Mouse (Mus musculus) erythroblast, embryonic 14.5 days (primary cell): ENCODE measurements around the gene Gm13271.

ENCODE experiments used
- GATA1 ChIP-seq: IDR thresholded peaks from 2 replicates; pipeline ENCODE4 v1.6.1; 2012; ENCODE audit warnings: low read length, inconsistent platforms, mixed read lengths
- TAL1 ChIP-seq: IDR thresholded peaks from 3 replicates; pipeline ENCODE4 v1.6.1; 2012; ENCODE audit warnings: low read length, inconsistent platforms, mixed read lengths

DNA sequence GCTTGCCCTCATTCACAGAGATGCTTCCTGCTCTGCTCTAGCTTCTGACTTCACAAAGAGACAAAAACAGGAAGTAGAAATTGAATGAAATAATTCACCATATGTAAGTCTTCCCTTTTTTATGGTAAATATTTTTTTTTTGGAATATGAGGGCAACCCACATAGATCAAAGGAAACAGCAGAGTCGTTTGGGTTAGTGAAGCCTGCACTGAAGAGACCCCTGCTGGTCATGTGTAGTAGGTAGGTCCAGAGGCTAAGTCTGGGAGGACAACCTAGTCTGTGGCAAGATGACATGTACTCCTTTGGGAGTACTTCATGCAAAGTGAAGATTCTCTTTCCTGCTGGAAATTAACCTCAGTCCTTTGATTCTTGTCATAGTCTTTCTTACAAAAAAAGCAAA, 27.3 kb upstream of the Gm13271 start:
- TF ChIP-seq GATA1 (no peak), TAL1 (no peak)
